Mouse (Mus musculus) bone marrow, adult 2 months (tissue): Measurements from ENCODE around the gene Hps4.
A peak's percentile ranks its signal among the peaks of the same experiment; 100 is the strongest.

Source experiments
- CTCF ChIP-seq: fragments of 200-500 bp; IDR thresholded peaks from 2 replicates; pipeline ENCODE4 v1.5.1; 2011; ENCODE audit warnings: low read length, control low read depth; ENCODE audit not compliant: control insufficient read depth, insufficient read depth
- POLR2A ChIP-seq: fragments of 200-500 bp; IDR thresholded peaks from 2 replicates; pipeline ENCODE4 v1.6.1; 2011; ENCODE audit warnings: low read depth, mild to moderate bottlenecking, control low read depth, low read length, borderline replicate concordance; ENCODE audit not compliant: control insufficient read depth

- TF ChIP-seq POLR2A (peak; percentile 54; the same call in 1 of the 2 replicates), CTCF (no peak)
Observed at GRCm38 (mm10) chr5:112342463-112343204, at the start of gene Hps4, which contains the start of gene Srrd.
